Mouse (Mus musculus) cerebellum, postnatal 36 days (tissue): ENCODE data around the gene Ncoa3.

ENCODE experiments used
- DNase-seq, 2 experiments: peaks; one replicate each; pipeline ENCODE4 v3.0.0; 2021 to 2022; ENCODE audit warnings: mixed read lengths in 2 of 2

The Ncoa3 gene

GRCm38 (mm10) chr2:166007046-166007445 lies 14.6 kb downstream of the Ncoa3 start:
- DNase-seq: no peak

- no peak for DNase-seq
Measured at GRCm38 (mm10) chr2:166008558-166009392, 16.3 kb downstream of the Ncoa3 start.

DNA sequence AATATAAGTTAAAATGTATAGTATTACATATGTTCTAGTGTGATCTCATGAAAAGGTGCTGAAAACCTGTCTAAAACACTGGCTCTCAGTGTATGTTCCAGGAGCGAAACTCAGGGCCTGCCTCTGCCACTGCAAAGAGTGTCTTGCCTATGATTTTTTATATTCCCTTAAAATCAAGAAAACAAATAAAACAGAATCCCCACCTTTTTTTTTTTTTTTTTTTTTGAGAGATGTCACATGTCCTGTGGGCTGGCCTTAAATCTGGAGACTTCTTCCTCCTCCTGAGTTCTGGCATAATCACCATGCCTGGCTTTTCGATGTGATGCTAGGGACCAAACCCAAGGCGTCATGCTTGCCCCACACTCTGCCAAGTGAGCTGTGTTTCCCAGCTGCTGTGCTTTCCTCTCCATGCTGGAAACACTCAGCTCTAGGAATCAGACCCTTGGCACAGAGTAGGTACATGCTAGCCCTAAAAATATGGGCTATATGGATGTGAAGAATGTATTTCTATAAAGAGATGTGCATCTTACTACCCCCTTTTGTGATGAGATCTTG lies 17.0 kb downstream of the Ncoa3 start:
- peak in 1 of 2 experiments; percentile 24 for DNase-seq

DNA sequence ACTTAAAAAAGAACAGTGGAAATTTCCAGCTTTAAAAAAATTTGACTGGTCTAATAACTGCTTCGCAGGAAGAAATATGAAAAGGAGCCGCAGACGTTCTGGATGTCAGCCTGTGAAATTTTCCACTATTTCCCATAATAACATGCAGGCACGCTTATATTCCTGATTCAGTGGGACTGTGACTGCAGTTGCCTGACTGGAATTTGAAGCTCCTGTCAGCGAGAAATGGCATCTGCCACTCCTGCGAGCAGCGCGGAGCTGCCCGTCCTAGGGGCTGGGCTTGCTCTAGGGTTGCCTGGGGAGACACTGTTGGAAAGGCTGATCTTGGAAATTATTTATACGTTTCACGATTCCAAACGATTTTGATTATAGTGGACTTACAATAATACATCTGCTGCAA lies 17.9 kb downstream of the Ncoa3 start:
- DNase-seq: no peak

DNA sequence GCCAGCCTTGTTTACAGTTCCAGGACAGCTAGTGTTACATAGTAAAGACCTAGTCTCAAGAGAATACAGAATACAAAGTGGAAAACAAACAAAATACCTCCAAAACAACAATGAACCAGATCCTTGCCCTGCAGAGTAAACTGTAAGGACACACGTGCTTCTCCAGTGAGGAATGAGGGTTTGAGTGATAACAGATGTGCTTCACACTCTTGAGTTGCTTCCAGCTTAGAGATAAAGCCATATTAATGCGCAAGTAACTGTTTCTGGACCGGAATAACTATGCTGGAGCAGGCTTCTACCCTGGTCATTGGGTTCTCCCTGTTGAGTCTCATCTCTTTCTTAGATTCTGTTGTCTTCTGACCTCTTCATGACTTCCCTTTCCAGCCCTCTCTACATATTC lies 19.0 kb downstream of the Ncoa3 start:
- no peak for DNase-seq

- no peak for DNase-seq
Measured at GRCm38 (mm10) chr2:166012145-166012544, 19.7 kb downstream of the Ncoa3 start.

- DNase-seq: no peak
Measured at GRCm38 (mm10) chr2:166018769-166019168, 26.3 kb downstream of the Ncoa3 start.

DNA sequence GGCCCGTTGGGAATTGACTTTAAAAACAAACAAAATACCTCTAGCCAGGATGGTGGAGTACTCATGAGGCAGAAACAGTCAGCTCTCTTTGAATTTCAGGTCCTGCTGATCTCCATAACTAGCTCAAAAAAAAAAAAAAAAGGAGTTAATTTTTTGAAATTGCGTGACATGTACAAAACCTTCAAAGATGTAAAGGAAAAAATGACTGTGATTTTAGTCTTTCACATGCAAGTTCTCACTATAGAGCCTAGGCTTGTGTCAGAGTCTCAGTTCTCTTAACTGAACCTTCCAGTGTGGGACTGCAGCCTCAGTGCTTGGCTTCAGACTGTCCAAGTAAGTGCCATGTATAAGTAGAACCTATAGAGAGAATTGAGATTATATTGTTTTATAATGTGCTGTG lies 27.6 kb downstream of the Ncoa3 start:
- DNase-seq: no peak

- DNase-seq: no peak
Measured at GRCm38 (mm10) chr2:166021073-166021610, 28.7 kb downstream of the Ncoa3 start.

DNA sequence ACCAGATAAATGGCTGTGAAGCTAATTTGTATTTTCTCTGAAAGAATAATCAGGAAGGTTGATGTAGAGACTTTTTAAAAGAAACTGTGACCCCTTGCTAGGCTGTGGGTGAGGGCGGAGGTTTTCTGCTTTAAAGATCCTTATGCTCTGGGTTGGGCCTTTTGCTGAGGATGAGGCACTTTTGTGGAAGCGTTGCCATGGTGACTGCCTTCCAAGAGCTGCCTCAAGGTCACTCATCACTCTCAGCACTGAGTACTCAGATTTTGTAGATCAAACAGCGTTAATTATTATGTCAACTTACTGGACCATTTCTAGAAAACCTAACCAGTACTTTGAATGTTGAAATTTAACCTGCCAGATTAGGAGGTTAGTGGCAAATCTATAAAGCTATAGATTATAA lies 29.2 kb downstream of the Ncoa3 start:
- DNase-seq: peak in 1 of 2 experiments; percentile 28

GRCm38 (mm10) chr2:166022327-166022726 lies 29.9 kb downstream of the Ncoa3 start:
- no peak for DNase-seq

- DNase-seq: no peak
Measured at GRCm38 (mm10) chr2:166024079-166024478, 31.6 kb downstream of the Ncoa3 start.

DNA sequence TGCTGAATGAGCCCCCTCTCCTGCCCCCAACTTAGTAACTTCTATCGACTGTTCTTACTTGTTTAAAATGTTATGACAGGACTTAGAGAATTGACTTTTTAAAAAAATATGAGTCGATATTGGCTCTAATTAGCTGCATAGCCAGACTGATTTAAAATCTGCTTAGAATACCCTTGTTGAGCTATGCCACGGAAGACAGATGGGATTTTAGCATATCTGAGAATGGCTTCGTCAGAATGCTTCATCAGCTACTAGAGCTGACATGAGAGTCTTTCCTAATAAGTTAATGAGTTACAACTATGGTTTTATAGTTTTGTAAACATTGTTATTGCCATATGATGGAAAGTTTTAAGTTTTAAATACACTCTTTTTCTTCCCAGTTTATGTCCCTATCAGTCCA lies 32.2 kb downstream of the Ncoa3 start:
- no peak for DNase-seq

DNA sequence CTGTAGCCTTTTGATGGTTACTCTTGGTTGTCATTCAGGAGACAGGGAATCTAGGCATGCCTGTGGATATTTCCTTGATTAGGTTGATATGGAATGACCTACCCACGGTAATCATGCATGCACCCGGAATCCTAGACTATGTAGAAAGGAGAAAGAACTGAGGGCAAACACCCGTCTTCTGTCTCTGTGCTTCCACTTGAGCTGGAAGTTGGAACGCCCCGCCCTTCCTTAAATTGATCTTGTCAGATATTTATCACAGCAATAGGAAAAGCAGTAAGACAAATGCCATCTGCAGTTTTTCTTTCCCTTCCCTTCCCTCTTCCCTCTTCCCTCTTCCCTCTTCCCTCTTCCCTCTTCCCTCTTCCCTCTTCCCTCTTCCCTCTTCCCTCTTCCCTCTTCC lies 33.5 kb downstream of the Ncoa3 start:
- no peak for DNase-seq

DNA sequence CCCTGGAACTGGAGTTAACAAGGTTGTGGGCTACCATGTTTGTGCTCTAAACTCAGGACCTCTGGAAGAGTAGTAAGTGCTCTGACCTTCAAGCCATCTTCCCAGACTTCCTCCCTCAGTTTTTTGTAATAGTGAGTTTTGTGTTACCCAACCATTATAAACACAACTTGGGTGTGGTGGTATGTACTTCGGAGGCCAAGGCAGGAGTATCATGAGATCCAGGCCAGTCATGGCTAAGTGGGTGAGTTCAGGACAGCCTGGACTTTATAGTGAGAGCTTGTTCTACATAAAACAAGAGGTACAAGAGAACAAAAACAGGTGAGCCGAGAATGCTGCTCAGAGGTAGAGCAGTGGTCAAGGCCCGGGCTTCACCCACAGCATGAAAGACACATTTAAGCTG lies 35.4 kb downstream of the Ncoa3 start:
- DNase-seq: no peak

DNA sequence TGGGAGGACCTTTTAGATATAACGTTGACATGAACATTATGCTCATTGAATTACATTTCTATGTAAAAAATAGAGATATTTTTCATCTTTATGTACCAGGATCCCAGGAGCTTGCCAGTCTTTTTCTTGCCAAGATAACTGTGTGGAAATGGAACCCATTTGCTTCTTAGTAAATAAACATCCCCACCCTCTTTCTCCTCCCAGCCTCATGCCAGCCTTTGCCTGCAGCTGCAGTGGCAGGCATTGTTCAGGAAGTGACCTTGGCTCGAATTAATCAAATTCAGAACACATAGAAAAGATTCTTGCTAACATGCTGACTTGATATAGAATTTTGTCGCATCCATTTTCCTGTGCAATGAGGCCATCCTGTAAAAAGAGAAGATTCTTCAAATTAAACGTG lies 36.8 kb downstream of the Ncoa3 start:
- DNase-seq: no peak

DNA sequence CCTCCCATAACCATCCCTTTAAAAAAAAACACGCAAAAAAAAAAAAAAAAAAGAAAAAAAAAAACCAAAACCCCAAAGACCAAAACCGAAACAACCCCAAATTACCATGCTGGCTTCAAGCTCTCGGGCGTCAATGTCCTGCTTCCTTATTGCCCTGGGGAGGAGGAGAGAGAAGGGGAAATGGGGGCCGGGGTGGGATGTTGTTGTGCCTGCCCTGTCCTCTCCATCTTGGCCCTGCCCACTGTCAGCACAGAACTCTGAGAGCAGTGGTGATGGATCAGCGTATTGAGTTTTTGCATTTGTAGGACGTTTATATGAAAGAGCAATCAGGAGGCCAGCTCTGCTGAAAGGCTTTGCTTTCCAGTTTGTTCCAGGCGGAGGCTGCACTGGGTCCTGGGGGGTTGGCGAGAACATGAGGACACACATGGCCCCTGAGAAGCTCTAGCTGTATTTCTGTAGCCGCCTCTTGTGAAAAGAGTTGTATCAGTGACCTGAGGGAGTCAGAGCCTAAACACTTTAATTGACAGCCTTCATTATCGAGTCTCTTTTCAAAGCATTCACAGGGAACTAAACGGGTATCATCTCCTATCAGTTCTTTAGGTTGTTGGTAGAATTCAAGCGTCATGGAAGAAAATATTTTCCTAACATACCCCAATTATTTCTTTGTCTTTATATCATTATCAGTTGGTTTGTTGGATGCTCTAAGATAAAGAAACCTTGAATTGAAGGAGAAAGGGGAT lies 38.0 kb downstream of the Ncoa3 start:
- no peak for DNase-seq

DNA sequence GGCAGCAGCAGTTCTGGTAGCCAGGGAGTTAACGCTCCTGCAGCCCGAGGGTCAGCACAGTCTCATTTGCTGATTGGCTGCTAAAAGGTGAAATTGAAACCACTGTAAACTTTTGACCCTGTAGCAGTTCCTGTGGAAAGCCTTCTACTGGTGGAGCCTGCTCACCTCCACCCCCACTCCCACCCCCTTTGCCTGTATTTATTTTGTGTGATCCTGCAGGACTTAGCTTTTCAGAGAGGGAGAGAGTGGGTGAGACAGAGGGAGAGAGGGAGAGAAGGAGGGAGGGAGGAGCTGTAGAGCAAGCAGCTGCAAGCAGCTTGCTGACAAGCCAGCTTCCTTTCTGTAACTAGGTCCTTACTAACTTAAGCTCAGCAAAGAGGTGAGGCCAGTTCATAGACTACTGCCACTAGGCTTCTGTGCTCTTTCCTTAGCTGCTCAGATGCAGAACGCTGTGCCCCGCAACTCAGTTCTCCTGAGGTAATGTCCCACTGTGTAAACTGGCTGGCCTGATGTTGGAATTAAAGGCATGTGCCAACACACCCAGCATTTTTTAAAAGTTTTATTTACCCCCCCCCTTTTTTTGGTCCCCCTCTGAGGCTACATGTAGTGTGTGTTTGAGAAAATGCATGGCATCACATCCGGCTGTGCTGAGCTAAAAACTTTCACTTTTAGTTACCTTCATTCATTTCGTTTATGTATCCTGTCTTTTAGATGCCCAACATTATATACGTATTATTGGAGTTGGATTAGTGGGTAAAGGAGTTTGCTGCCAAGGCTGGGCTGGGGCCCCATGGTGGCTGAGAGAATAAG lies 38.9 kb downstream of the Ncoa3 start:
- DNase-seq: no peak

DNA sequence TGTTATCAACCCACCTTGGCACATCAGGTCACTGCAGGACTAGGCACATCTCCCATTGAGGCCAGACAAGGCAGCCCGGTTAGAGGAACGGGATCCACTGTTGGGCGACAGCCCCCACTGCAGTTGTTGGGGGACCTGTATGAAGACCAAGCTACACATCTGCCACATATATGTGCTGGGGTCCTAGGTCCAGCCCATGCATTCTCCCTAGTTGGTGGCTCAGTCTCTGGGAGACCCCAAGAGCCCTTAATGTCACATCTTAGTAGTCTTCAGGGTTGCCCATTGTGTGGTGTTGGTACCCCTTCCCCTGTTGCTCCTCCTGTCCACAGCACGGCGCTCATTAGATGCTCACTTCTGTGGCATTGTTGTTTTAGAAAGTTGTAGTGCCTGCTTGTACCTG lies 40.2 kb downstream of the Ncoa3 start:
- DNase-seq: no peak

DNA sequence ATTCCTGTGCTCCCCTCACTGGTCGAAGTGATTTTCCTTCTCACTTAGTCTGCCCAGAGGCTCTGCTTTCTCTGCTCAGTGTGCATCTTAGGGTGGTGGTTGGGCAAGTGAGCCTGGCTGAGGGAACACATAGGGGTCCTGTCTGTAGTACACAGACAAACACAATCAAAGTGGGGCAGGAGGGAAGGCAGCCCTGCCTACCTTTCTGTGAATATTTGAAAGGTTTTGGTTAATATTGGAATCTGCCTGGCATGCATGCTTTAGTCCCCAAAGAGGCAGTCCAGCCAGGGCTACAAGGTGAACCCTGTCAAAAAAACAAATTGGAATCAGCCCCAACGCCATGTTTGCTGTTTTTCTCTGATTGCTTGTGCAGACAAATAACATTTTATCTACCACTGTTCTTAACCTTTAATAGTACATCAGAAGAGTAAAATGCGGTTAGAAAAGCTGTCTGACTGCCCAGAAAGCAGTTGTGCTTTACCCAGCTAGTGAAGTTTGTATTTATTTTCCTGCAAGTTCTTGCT lies 42.6 kb downstream of the Ncoa3 start:
- no peak for DNase-seq

DNA sequence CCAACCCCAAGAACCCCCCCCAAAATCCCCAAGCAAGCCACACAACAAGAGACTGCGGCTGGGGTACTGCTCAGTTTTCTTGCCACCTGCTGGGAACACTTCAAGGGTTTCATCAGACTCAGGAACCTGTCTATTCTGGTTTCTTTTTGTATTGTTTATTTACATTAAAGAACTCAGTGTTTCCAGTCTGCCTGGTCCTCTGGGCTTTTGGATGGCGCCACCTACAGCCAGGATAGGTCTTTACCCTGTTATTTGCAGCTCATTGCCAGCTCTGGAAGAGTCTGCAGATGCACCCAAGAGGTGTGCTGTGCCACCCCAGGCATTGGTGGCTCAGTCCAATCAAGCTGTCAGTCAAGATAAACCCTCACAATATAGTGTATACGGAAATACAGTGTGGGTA lies 43.3 kb downstream of the Ncoa3 start:
- DNase-seq: peak; percentile 22 to 38

- DNase-seq: no peak
Measured at GRCm38 (mm10) chr2:166039681-166040080, 47.2 kb downstream of the Ncoa3 start.

DNA sequence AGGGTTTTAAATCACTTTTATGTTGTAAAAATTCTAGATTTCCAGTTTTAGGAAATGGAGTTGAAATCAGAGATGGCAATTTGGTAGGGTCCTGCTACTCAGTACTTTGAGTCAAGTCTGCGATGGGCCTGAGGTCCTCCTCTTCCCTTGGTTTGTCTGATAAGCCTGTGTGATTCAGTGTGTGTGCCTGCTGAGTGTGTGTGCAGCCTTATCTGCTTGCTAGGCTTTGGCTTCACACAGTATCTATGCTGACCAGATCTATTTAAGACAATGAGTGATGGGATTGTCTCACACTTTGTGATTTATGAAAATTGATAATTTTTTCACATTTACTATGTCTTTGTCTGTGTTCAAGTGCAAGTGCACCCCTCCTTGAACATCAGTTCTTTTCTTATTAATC lies 50.1 kb downstream of the Ncoa3 start:
- no peak for DNase-seq
